Mouse (Mus musculus) urinary bladder, postnatal 10 days (tissue): ENCODE results near the gene H2-K1.
"Not testable (repeated sequence)": the region's sequence is repeated elsewhere in the genome, so short reads cannot be mapped to it uniquely, and the experiment has no call there.

Experiments
- DNase-seq: peaks from one replicate; pipeline ENCODE4 v3.0.0; 2022; ENCODE audit warnings: low spot score

The H2-K1 gene

DNA sequence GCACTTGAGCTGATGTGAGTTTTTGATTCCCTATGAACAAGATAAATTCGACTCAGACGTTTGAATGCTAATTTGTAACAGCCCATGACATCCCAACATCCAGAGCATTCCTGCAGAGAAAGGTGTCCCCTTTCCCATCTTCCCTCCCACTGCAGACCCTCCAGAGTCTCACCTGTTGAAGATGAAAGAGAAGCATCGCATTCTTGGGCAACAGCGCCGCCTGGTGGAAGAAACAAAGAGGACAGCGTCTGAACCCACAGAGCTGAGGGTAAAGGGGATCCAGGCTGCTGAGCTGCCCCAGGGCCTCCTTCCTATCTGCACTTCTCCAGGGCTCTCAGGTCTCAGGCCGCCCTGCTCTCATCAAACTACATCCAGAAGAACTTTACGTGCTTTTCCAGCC, 18.0 kb downstream of the H2-K1 start:
- not testable (repeated sequence) for DNase-seq

- DNase-seq = peak; percentile 47
Measured at GRCm38 (mm10) chr17:33981192-33981909, 18.8 kb downstream of the H2-K1 start.

GRCm38 (mm10) chr17:33980181-33981035, 19.7 kb downstream of the H2-K1 start:
- DNase-seq = no peak

DNA sequence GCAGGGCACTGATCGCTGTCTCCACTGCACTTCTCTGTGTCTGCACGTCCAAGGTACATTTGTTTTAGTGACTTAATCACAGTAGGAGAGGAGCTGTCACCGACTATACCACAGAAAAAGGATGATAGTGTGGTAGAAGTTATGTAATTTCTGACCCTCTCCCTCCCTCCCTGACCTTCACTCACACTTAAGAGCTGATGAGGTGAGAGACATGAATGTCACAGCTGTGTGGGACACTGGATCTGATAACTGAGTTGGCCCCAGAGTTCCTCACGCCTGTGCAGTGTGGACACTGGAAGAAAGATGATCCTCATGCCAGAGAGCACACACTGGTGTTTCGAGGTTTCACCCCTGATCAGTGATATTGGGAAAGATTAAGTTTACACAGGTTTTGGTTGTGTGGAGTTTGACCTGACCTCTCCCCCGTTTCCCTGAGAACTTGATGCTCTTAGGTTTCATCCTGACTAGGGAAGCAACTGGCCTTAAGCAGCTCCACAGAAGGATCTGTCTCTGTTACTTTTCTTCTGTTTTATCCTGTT, 20.6 kb downstream of the H2-K1 start:
- DNase-seq = no peak

GRCm38 (mm10) chr17:33978631-33979031, 21.5 kb downstream of the H2-K1 start:
- no peak for DNase-seq

- no peak for DNase-seq
Measured at GRCm38 (mm10) chr17:33977861-33978557, 22.1 kb downstream of the H2-K1 start.

- DNase-seq = no peak
Measured at GRCm38 (mm10) chr17:33973572-33973971, 26.6 kb downstream of the H2-K1 start.

GRCm38 (mm10) chr17:33972691-33973090, 27.5 kb downstream of the H2-K1 start:
- no peak for DNase-seq

DNA sequence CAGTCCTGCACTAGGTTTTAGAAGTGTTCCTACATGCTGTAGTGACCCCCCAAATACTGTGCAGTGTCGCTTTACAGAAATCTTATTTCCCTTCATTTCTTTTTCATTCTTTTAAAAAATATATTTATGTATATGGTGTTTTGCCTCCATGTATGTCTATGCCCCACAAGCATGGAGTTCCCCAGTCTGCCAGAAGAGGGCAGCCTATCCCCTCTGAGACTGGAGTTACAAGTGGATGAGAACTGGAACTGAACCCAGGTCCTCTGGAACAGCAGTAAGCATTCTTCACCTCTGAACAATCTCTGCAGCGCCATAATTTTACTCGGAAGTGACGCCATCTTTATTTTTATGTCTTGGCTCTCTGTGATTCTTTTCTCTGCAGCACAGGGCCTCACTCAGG, 30.8 kb downstream of the H2-K1 start:
- DNase-seq = no peak

DNA sequence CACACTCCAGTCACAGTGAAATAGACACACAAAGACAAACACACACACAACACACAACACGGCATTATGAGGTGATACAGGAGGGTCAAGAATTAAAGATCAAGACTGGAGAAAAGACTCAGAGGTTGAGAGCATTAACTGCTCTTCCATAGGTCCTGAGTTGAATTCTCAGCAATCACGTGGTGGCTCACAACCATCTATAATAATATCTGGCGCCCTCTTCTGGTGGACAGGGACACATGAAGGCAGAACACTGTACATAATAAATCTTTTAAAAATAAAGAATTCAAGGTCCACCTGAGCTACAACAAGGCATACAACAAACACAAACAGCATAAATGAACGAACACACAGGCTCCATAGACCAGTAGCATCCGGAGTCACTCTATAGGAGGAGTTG, 31.2 kb downstream of the H2-K1 start:
- no peak for DNase-seq

GRCm38 (mm10) chr17:33968489-33968888, 31.7 kb downstream of the H2-K1 start:
- DNase-seq = no peak

GRCm38 (mm10) chr17:33965846-33966550, 34.1 kb downstream of the H2-K1 start:
- DNase-seq = no peak

GRCm38 (mm10) chr17:33965082-33965845, 34.9 kb downstream of the H2-K1 start:
- DNase-seq = no peak

- DNase-seq = no peak
Measured at GRCm38 (mm10) chr17:33962876-33963275, 37.3 kb downstream of the H2-K1 start.

DNA sequence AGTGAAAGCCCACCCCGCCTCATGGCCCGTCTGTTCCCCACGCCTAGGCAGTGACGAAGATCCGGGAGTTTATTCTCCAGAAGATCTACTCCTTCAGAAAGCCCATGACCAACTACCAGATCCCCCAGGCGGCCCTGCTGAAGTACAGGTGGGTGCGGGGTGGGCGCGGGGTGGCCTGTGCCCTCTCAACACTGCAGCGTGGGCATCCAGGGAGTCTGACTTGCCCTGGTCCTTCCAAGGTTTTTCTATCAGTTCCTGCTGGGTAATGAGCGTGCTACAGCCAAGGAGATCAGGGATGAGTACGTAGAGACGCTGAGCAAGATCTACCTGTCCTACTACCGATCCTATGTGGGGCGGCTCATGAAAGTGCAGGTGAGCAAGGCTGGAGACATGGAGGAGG, 40.2 kb downstream of the H2-K1 start:
- no peak for DNase-seq

- DNase-seq = no peak
Measured at GRCm38 (mm10) chr17:33959135-33959534, 41.0 kb downstream of the H2-K1 start.

GRCm38 (mm10) chr17:33958451-33958850, 41.7 kb downstream of the H2-K1 start:
- no peak for DNase-seq

DNA sequence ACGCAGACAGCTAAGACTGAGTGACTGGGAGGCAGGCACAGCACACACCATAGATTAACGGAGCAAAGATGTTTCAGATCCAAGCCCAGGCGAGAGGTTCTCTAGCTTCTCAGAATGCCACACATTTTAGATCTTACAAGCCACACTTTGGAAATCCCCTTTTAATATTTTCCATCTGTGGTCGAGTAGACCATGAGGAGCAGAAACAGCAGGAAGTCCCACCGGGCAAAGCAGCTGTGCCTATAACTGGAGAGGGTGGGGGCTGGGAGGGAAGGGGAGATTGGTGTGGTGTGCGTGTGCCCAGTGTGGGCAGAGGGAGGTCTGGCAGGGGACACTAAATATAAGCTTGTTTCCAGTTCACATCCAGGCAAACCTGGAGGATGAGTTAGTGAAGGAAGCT, 42.7 kb downstream of the H2-K1 start:
- DNase-seq = no peak

- no peak for DNase-seq
Measured at GRCm38 (mm10) chr17:33956336-33956735, 43.8 kb downstream of the H2-K1 start.

DNA sequence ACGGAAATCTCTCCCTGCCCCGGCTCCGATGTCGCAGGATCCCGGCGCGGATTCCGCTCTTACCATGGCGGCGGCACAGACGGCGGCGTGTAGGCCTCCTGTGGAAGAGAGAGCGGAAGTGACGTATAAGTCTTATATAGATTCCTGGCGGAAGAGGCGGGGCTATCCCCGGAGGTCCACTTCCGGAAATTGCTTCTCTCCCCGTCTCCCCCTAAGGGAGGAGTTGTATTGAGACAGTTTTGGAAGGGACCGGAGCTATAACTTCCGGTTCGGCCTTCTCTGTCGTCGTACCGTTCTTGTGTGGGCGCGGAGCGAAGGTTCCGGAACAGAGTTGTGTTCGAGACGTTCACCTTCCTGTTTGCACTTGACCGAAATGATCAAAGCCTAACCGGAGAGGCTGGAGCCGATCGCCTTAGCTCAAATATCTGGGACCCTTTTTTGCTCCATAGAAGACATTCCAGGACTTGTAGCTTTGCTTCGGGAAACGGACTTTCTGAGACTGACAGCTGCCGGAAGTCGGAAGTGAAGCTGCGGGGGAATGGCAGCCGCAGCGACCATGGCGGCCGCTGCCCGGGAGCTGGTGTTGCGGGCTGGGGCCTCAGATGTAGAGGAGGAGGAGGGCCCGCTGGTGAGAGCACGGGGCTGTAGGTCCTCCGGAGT, 44.5 kb downstream of the H2-K1 start, which contains the start of the genes Vps52 and Rps18:
Gene Vps52, plus strand, starts transcription at position 258 of the 660 bp plus-strand sequence.
Gene Rps18, minus strand, starts transcription at position 447 of the 660 bp plus-strand sequence.
- peak; percentile 65 for DNase-seq
